Mouse (Mus musculus) MEL (cell line): ENCODE measurements around the gene Prr12. TPM values are rescaled to one million over a fixed set of nuclear protein-coding genes. Genes with fewer than 3 reads are reported as not detected.

ENCODE experiments used
- DNase-seq: peaks from one replicate; pipeline ENCODE4 v3.0.0; 2011; ENCODE audit warnings: low read depth, low spot score
- H3K27ac ChIP-seq: 2 replicates; pipeline ENCODE4 v1.5.1; 2012; ENCODE audit warnings: low read depth, mild to moderate bottlenecking, control low read depth, low read length, moderate library complexity; ENCODE audit not compliant: control insufficient read depth
- H3K27me3 ChIP-seq, 2 experiments: fragments of 150-350 bp in 1 of 2; sonication (generic) in 1 of 2; 2 replicates each; pipeline ENCODE4 v1.6.1; 2012; ENCODE audit warnings: low read length in 2 of 2, mild to moderate bottlenecking in 2 of 2, improper control_type of control experiment in 1 of 2, moderate library complexity in 1 of 2; ENCODE audit not compliant: insufficient read depth in 2 of 2, control insufficient read depth in 1 of 2
- H3K36me3 ChIP-seq, 2 experiments: 2 replicates each; pipeline ENCODE4 v1.6.1; 2012 to 2014; ENCODE audit warnings: low read length in 2 of 2, improper control_type of control experiment in 1 of 2, inconsistent platforms in 1 of 2, mild to moderate bottlenecking in 1 of 2; ENCODE audit not compliant: insufficient read depth in 2 of 2, control insufficient read depth in 1 of 2
- H3K4me1 ChIP-seq, 2 experiments: fragments of 150-350 bp in 1 of 2; sonication (generic) in 1 of 2; 2 replicates each; pipeline ENCODE4 v1.6.1; 2012; ENCODE audit warnings: low read length in 2 of 2, improper control_type of control experiment in 1 of 2, mild to moderate bottlenecking in 1 of 2; ENCODE audit not compliant: insufficient read depth in 2 of 2, control insufficient read depth in 1 of 2
- H3K4me3 ChIP-seq, 2 experiments: fragments of 150-350 bp in 1 of 2; sonication (generic) in 1 of 2; 2 replicates each; pipeline ENCODE4 v1.5.1; 2012; ENCODE audit warnings: low read depth in 2 of 2, low read length in 2 of 2, mild to moderate bottlenecking in 2 of 2, moderate library complexity in 2 of 2, control low read depth in 1 of 2, improper control_type of control experiment in 1 of 2; ENCODE audit not compliant: control insufficient read depth in 1 of 2, insufficient read depth in 1 of 2
- H3K79me2 ChIP-seq: 2 replicates; pipeline ENCODE4 v1.6.1; 2012; ENCODE audit warnings: mild to moderate bottlenecking, low read length, moderate library complexity; ENCODE audit not compliant: control insufficient read depth, poor library complexity, insufficient read depth
- H3K9ac ChIP-seq: 2 replicates; pipeline ENCODE4 v1.6.1; 2012; ENCODE audit warnings: low read depth, mild to moderate bottlenecking, control low read depth, low read length, moderate library complexity; ENCODE audit not compliant: control insufficient read depth, poor library complexity, severe bottlenecking
- H3K9me3 ChIP-seq: fragments of 150-350 bp; sonication (generic); replicated peaks from 2 replicates; pipeline ENCODE4 v1.6.1; 2012; ENCODE audit warnings: mild to moderate bottlenecking, low read length, improper control_type of control experiment, moderate library complexity; ENCODE audit not compliant: insufficient read depth
- CHD2 ChIP-seq: IDR thresholded peaks from 2 replicates; pipeline ENCODE4 v1.6.1; 2011; ENCODE audit warnings: low read length, improper control_type of control experiment
- E2F4 ChIP-seq: IDR thresholded peaks from 2 replicates; pipeline ENCODE4 v1.6.1; 2011; ENCODE audit warnings: low read depth, low read length, improper control_type of control experiment, borderline replicate concordance
- ETS1 ChIP-seq: IDR thresholded peaks from 2 replicates; pipeline ENCODE4 v1.6.1; 2012; ENCODE audit warnings: low read depth, mild to moderate bottlenecking, inconsistent platforms, low read length, improper control_type of control experiment, moderate library complexity
- GABPA ChIP-seq: IDR thresholded peaks from 2 replicates; pipeline ENCODE4 v1.6.1; 2012; ENCODE audit warnings: low read depth, mild to moderate bottlenecking, inconsistent platforms, low read length, improper control_type of control experiment, moderate library complexity
- GATA1 ChIP-seq: IDR thresholded peaks from 2 replicates; pipeline ENCODE4 v1.6.1; 2011; ENCODE audit warnings: low read depth, low read length, improper control_type of control experiment
- HCFC1 ChIP-seq: IDR thresholded peaks from 2 replicates; pipeline ENCODE4 v1.6.1; 2012; ENCODE audit warnings: low read depth, mild to moderate bottlenecking, inconsistent platforms, low read length, improper control_type of control experiment, moderate library complexity
- JUND ChIP-seq: IDR thresholded peaks from 2 replicates; pipeline ENCODE4 v1.6.1; 2011; ENCODE audit warnings: low read depth, mild to moderate bottlenecking, improper control_type of control experiment, low read length
- KAT2A ChIP-seq: conservative IDR thresholded peaks from 2 replicates; pipeline ENCODE4 v1.6.1; 2012; ENCODE audit warnings: low read depth, low read length, improper control_type of control experiment, inconsistent platforms
- MEF2A ChIP-seq: IDR thresholded peaks from 2 replicates; pipeline ENCODE4 v1.6.1; 2014; ENCODE audit warnings: low read depth, mild to moderate bottlenecking, inconsistent platforms, low read length, improper control_type of control experiment; ENCODE audit not compliant: poor library complexity, insufficient replicate concordance, severe bottlenecking; ENCODE audit errors: extremely low read depth
- MXI1 ChIP-seq: IDR thresholded peaks from 2 replicates; pipeline ENCODE4 v1.6.1; 2011; ENCODE audit warnings: mild to moderate bottlenecking, low read depth, low read length, improper control_type of control experiment
- MYB ChIP-seq: IDR thresholded peaks from 2 replicates; pipeline ENCODE4 v1.6.1; 2011; ENCODE audit warnings: mild to moderate bottlenecking, low read depth, low read length, improper control_type of control experiment
- NELFE ChIP-seq: IDR thresholded peaks from 2 replicates; pipeline ENCODE4 v1.6.1; 2011; ENCODE audit warnings: low read depth, low read length, improper control_type of control experiment
- NRF1 ChIP-seq: IDR thresholded peaks from 2 replicates; pipeline ENCODE4 v1.6.1; 2014; ENCODE audit warnings: low read depth, mild to moderate bottlenecking, inconsistent platforms, low read length, improper control_type of control experiment, moderate library complexity; ENCODE audit not compliant: poor library complexity, insufficient read depth, severe bottlenecking
- POLR2A ChIP-seq, 2 experiments: IDR thresholded peaks; 2 replicates each; pipeline ENCODE4 v1.6.1; 2011 to 2012; ENCODE audit warnings: low read length in 2 of 2, mild to moderate bottlenecking in 2 of 2, control low read depth in 1 of 2, improper control_type of control experiment in 1 of 2, low read depth in 1 of 2, moderate library complexity in 1 of 2; ENCODE audit not compliant: control insufficient read depth in 1 of 2, insufficient read depth in 1 of 2, poor library complexity in 1 of 2
- POLR2AphosphoS2 ChIP-seq: IDR thresholded peaks from 2 replicates; pipeline ENCODE4 v1.6.1; 2011; ENCODE audit warnings: low read length, improper control_type of control experiment
- RAD21 ChIP-seq: IDR thresholded peaks from 2 replicates; pipeline ENCODE4 v1.6.1; 2011; ENCODE audit warnings: mild to moderate bottlenecking, low read depth, low read length, improper control_type of control experiment
- TAL1 ChIP-seq: IDR thresholded peaks from 2 replicates; pipeline ENCODE4 v1.6.1; 2012; ENCODE audit warnings: mild to moderate bottlenecking, inconsistent platforms, low read length, moderate library complexity, mixed read lengths
- TCF12 ChIP-seq: IDR thresholded peaks from 2 replicates; pipeline ENCODE4 v1.6.1; 2014; ENCODE audit warnings: low read depth, mild to moderate bottlenecking, inconsistent platforms, low read length, improper control_type of control experiment, moderate library complexity
- UBTF ChIP-seq: IDR thresholded peaks from 2 replicates; pipeline ENCODE4 v1.6.1; 2012; ENCODE audit warnings: low read depth, mild to moderate bottlenecking, inconsistent platforms, low read length, improper control_type of control experiment, moderate library complexity, borderline replicate concordance; ENCODE audit not compliant: insufficient read depth
- USF1 ChIP-seq: IDR thresholded peaks from 2 replicates; pipeline ENCODE4 v1.6.1; 2014; ENCODE audit warnings: low read depth, mild to moderate bottlenecking, inconsistent platforms, low read length, improper control_type of control experiment, moderate library complexity
- ZMIZ1 ChIP-seq: IDR thresholded peaks from 2 replicates; pipeline ENCODE4 v1.6.1; 2012; ENCODE audit warnings: low read depth, mild to moderate bottlenecking, inconsistent platforms, low read length, improper control_type of control experiment, moderate library complexity
- polyA plus RNA-seq, 2 experiments: library from polyadenylated mRNA; stranded (reverse) in 1 of 2; unstranded in 1 of 2; fragments of >175 nt in 1 of 2; fragments of >200 nt in 1 of 2; gene quantifications; 2 replicates each; pipeline versions ENCODE4 v1.2.1 to v1.2.4; 2012; ENCODE audit warnings: low replicate concordance in 2 of 2, low read depth in 1 of 2; ENCODE audit not compliant: insufficient read length in 2 of 2, insufficient read depth in 1 of 2, missing spikeins in 1 of 2
- total RNA-seq: library from RNA; depleted of rRNA; stranded (reverse); fragments of 300-350 nt; gene quantifications from 2 replicates; pipeline ENCODE4 v1.2.3, GENCODE M21; 2012

The Prr12 gene
- total and polyA plus RNA-seq, 3 experiments, result 3.5 to 32.1 TPM; not detected in 1

DNA sequence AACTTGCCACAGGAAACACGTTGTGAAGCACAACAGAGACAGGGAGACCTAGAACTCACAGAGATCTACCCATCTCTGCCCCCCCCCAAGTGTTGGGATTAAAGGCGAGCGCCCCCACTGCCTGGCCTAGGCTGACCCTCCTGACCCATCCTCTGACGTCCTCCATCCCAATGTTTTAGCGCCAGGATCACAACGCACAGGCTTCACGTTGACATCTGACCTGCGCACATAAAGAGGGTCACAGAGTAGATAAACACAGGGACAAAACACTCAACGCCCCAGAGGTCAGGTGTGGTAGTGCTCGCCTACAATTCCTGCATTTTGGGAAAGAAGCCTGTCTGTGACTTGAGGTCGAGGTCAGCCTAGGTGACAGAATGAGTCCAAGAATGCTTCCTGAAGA, 16.0 kb downstream of the Prr12 start:
- peaks cover 0 to 5% of the 10 kb centered on the region in 2 experiments; a peak in 2 of 4 replicates for H3K36me3 ChIP-seq
- H3K79me2 ChIP-seq, result no peaks in the 10 kb centered on the region
- H3K9me3 ChIP-seq, result no peaks in the 10 kb centered on the region
- H3K27me3 ChIP-seq, result no peaks in the 10 kb centered on the region
- no peak overlapping the region for H3K4me3 ChIP-seq
- no peaks in the 10 kb centered on the region for H3K4me1 ChIP-seq
- no peak overlapping the region for H3K9ac ChIP-seq
- TF ChIP-seq MEF2A (no peak), ZMIZ1 (no peak), MXI1 (no peak), MYB (no peak), RAD21 (no peak)
- H3K27ac ChIP-seq, result no peak overlapping the region
- no peak for DNase-seq

DNA sequence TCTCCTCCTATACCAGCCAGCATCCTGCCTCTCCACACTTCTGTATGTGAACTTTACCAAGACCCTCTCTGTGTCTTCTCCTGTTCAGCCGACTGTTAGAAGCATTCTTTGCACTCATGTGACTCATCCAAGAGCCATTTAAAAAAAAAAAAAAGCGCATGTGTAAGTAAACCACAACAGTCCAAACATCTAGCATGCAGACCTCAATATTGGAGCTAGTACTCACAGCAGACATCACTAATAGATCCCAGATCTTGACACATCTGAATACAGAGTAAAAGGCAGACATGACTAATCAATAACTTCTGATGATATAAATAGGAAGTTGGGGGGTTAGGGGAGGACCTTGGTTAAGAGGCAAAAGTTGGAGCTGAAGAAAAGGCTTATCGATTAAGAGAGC, 17.1 kb downstream of the Prr12 start:
- Histone ChIP-seq H3K27ac (no peak overlapping the region), H3K27me3 (no peaks in the 10 kb centered on the region), H3K9ac (no peak overlapping the region), H3K36me3 (peaks cover 0 to 5% of the 10 kb centered on the region in 2 experiments; a peak in 2 of 4 replicates), H3K4me3 (no peak overlapping the region), H3K79me2 (no peaks in the 10 kb centered on the region), H3K9me3 (no peaks in the 10 kb centered on the region), H3K4me1 (no peaks in the 10 kb centered on the region)
- DNase-seq, result peak; percentile 24
- TF ChIP-seq TCF12 (no peak), MEF2A (no peak), JUND (no peak), HCFC1 (0 out of 2 replicates have a peak, but pooled peaks have one; percentile 11), GATA1 (no peak), MXI1 (no peak), CHD2 (no peak)

GRCm38 (mm10) chr7:45033722-45034359, 18.8 kb downstream of the Prr12 start:
- no peaks in the 10 kb centered on the region for H3K27me3 ChIP-seq
- H3K36me3 ChIP-seq, result peaks cover 0 to 5% of the 10 kb centered on the region in 2 experiments; a peak in 2 of 4 replicates
- H3K9ac ChIP-seq, result no peak overlapping the region
- DNase-seq, result no peak
- no peak overlapping the region for H3K4me3 ChIP-seq
- H3K4me1 ChIP-seq, result no peaks in the 10 kb centered on the region
- no peaks in the 10 kb centered on the region for H3K79me2 ChIP-seq
- TF ChIP-seq USF1 (no peak), ETS1 (no peak), MXI1 (no peak), KAT2A (no peak), POLR2A (IDR thresholded peaks at IDR 0.05; ENCODE audit: control insufficient read depth in 1 of 2, insufficient read depth in 1 of 2, low read depth in 1 of 2, low read length in 2 of 2, poor library complexity in 1 of 2) (no peak), UBTF (no peak), E2F4 (no peak), TAL1 (no peak), NRF1 (no peak), POLR2AphosphoS2 (no peak), NELFE (no peak), TCF12 (no peak), GABPA (no peak), JUND (no peak)
- H3K9me3 ChIP-seq, result no peaks in the 10 kb centered on the region
- no peak overlapping the region for H3K27ac ChIP-seq
